Mouse (Mus musculus): ENCODE measurements around the gene Snrpd3.
"Not testable (repeated sequence)": the region's sequence is repeated elsewhere in the genome, so short reads cannot be mapped to it uniquely, and the experiment has no call there.

The Snrpd3 gene

DNA sequence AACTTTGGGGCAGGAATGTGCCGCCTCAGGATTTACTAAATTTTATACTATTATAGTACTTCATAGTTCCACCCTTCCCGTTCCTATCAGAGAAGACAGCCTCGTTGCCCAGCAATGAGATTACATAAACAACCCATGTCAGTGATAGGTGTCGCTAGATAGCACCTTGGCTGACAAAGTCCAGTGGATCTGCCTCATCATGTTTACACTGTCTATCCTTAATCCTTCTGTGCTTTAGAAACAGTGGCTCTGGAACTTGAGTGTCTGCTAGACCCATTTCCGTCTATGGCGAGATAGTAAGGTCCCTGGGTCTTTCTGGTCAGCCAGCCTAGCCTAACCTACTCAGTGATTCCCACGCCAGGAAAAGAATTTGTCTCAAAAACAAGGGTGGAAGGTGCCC, 17.0 kb upstream of the Snrpd3 start:
- no peak for DNase-seq (ENCODE audit: extremely low read depth, insufficient read length, low spot score)

DNA sequence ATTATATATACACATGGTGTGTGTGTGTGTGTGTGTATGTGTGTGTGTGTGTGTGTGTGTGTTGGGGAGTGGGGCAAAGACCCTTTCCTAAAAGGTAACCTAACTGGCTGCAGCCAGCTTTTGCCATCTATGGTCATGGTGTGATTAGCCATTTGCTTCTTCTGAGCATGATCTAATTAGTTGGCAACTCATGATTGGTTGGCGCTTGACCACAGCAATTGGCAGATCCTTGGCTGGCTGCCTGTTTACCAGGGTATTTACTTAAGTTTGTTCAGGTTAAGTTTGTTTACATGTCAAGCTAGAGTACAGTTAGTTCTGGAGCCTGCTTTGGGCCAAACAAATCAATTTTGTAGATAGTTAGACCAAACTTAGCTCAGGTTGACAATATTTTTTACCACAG, 15.7 kb upstream of the Snrpd3 start:
- DNase-seq (ENCODE audit: extremely low read depth, insufficient read length, low spot score) = no peak

DNA sequence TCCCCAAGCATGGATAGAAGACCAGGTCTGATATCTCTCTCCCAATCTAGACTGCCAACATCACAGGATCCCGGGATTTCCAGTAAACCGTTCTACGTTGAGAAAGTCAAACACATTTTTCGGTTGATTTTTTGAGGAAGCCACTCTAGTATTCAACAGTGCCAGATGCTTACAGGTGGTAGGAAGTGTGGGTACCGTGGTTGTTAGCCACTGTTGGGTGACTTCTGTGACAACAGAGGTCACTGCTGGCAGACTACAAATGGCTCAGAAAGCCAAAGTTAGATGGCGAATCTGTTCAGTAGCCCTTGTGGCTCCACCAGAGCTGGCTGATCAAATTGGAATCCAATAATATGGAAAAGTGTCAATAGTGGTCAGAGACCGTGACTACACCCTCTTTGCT, 13.7 kb upstream of the Snrpd3 start:
- DNase-seq (ENCODE audit: extremely low read depth, insufficient read length, low spot score) = no peak

DNA sequence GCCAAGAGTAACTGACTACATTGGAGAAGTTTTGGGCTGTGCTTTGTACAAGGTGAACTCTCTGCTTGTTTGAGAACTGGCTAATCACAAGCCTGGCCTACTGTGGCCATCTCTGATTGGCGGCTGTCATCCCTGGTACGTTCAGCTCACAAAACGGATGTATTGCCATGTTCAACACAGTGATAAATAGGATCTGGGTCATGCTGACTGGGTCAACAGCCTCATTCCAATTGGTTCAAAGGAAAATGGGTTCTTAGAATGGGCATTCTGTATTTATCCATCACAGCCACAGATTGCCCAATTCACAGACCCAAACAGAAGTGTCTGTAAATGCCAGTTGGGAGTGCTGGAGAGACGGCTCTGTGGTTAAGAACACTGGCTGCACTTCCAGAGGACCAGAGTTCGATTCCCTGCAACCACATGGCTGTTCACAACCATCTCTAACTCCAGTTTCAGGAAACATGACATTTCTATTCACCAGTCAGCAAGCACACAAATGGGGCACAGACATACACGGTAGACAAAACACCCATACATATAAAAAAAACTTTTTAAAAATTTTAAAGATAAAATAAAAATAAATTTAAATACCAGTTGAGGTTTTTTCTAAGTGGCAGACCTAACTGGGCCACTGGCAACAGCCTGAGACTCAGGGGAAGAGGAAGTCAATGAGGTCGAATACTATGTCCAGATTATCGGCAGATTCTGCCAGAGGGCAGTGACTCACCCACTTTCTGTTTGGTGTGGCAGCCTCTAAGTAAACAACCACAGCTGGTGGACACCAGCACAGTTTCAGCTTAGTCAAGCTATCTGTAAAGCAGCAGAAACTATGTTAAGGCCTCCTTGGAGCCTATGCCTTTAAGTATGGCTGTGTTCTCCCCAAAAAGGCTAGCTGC, 12.9 kb upstream of the Snrpd3 start:
- DNase-seq (ENCODE audit: extremely low read depth, insufficient read length, low spot score) = peak; percentile 48

DNA sequence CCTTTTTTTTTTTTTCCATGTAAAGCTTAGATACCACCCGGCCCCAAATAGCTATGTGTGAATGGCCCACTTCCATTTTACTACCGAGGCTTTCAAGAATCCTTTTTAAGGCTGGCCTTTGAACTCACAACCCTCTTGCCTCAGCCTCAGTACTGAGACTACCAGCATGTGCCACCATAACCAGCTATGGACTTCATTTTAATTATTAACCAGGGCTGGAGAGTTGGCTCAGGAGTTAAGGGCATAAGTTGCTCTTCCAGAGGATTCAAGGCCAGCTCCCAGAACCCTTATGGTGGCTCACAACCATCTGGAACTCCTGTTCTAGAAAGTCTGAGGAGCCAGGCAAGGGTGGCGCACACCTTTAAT, 12.2 kb upstream of the Snrpd3 start:
- no peak for DNase-seq (ENCODE audit: extremely low read depth, insufficient read length, low spot score)

DNA sequence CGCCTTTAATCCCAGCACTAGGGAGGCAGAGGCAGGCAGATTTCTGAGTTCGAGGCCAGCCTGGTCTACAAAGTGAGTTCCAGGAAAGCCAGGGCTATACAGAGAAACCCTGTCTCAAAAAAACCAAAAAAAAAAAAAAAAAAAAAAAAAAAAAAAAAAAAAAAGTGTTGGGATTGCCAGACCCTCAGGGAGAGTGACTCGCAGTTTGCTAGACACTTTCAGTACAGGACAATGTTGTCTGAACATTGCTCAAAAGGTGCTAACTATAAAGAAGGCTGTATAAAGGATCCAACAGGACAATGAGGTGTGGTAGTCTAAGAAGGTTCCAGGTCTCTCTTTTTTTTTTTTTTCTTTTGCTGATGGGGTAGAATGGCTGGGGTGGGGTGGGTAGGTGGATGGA, 11.4 kb upstream of the Snrpd3 start:
- not testable (repeated sequence) for DNase-seq (ENCODE audit: extremely low read depth, insufficient read length, low spot score)

DNA sequence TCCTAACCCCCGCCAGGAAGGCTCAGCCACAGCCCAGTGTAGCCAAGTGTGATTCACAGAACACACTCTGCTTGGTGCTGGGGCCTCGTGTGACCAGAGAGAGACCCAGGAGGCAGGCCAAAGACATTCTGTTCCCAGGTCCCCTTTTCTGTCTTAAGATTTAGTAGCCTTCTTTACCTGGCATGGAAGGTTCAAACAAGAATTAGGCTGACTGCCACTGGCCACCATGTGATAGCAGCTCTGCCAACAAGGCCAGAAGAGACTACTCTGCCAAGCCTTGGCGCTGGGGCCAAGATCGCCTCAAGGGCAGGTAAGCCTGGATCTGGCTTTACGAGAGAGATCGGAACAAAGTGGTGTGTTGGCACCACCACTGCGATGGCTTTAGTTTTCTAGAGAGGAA, 6.9 kb upstream of the Snrpd3 start:
- DNase-seq (ENCODE audit: extremely low read depth, insufficient read length, low spot score) = no peak

DNA sequence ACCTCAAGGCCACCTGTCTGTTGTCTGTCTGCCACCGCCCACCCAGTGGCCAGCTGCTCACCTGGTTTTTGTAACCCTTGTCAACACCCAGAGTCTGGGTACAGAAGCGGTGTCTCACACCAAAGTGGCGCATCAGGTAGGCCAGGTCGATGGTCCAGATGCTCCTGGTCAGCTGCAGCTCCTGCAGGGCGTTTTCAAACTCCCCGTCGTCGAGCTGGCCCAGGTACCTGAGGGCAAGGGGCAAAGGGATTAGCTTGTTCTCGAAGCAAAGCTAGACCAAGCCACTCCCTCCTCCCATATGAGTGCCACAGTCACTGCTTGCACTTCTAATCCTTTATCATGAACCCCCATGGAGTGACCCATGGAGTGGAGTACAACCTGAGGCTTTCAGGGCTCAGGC, 6.3 kb upstream of the Snrpd3 start:
- no peak for DNase-seq (ENCODE audit: extremely low read depth, insufficient read length, low spot score)

DNA sequence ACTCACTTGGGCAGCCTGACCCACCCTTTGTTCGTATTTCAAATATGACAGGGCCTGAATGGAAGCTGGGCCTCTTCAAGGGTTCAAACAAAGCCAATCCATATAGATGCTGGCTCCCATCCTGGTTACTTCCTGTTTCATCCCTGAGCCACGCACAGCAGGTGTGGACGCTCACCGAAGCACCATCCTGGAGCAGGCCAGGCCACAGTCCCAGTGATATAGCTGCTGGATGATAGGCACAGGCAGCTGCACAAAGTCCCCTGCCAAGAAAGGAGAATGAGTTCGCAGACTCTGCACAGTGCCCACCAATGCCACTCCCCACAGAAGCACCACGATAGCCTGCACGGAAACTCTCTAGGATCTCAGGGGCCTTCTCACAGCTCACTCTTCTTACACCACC, 5.5 kb upstream of the Snrpd3 start:
- no peak for DNase-seq (ENCODE audit: extremely low read depth, insufficient read length, low spot score)

DNA sequence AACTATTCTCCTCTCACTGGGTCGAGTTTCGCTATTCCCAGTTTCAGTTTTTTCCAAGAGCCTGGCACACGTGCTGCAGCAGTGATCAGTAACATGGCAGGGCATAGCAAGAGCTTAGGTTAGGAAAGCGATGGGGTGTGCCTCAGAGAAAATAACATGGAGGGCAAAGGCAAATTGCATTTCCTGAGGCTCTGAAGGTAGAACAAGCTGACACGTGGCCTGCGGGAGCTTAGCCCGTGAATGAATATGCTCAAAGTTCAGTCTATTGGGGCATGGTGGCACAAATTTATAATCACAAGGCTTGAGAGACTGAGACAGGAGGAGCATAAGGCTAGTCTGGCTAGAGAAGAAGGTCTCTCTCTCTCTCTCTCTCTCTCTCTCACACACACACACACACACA, 4.6 kb upstream of the Snrpd3 start:
- DNase-seq (ENCODE audit: extremely low read depth, insufficient read length, low spot score) = no peak

DNA sequence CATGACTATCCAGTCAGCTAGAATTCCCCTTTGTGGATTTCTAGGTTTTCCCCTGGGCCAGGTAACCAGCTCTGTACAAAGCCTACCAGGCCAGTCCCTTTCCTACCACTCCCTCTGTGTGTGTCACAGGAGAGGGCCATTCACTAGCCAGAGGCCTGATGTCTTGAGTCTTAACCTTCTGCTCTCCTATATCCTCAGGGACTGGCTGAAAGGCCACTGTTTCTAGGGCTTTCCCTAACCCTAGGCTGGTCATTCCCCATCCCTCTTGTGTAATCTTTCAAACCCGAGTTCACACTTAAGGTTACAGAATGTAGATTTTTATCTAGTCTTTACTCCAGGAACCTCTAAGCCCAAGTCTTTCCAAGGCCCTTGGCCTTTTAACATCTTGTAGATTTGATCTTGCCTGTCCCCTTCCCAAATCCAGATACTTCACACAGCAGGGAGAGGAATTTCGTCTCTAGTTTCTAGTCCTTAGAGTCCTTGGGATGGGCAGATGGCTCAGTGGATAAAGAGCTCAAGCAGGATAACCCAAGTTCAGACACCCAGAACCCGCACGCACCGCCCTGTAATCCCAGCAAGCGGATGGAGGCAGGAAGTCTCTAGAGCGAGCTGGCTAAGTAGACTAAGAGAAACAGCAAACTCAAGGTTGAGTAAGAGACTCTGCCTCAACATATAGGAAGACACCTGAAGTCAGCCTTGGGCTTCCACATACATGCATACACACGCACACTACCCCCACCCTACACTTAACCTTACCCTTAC, 3.9 kb upstream of the Snrpd3 start:
- no peak for DNase-seq (ENCODE audit: extremely low read depth, insufficient read length, low spot score)

DNA sequence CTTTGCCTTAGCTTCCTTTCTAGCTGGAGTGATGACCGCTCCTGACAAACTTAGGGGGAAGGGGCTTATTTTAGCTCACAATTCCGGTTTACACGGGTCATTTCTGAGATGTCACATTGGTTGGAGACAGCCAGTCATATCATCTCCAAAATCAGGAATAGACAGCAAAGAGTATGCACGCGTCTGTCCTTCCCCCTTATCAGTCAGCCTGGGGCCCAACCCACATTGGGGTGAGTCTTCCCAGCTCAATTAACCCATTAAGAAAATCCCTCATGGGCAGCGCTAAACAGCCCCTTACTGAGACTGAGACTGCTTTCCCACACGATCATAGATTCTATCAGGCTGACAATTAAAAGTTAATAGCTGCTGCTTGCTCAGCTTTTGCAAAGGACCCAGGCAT, 3.0 kb upstream of the Snrpd3 start:
- DNase-seq (ENCODE audit: extremely low read depth, insufficient read length, low spot score) = no peak

DNA sequence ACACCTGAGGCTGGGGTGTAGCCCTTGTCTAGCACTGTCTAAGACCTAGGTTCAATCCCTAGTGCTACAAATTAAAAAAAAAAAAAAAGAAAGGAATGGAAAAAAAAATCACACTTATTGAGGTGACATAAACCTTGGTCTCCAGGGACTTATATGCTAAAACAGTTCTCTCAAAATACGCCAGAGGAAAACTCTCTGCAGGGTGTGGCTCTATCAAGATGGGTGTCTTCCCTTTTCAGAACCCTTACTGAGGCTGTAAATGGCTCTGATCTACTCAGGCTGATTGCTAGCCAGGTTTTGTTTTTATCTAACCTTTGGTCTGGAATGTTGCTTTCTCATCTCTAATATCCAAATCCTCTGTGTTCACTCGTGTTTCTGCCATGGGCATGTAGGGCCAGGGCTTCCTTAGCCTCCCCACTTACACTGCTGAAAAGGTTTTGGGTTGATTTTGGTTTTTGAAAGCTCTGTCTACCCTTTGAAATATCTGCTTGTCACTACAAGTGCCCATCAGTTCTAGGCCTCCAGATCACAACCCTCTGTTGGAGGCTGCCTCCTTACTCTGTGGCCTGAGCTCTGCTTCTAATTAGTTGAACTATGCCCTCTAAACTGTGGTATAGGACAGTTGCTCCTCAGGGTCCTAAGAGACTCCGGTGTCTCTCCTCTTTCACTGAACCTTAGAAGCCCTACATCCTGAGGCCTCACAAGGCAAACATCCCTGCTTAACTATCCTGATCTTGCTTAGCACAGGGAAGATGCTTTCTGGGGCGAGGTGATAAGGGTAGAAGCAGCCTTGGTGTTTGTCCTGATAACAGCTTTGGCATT, 1.9 kb upstream of the Snrpd3 start:
- no peak for DNase-seq (ENCODE audit: extremely low read depth, insufficient read length, low spot score)

DNA sequence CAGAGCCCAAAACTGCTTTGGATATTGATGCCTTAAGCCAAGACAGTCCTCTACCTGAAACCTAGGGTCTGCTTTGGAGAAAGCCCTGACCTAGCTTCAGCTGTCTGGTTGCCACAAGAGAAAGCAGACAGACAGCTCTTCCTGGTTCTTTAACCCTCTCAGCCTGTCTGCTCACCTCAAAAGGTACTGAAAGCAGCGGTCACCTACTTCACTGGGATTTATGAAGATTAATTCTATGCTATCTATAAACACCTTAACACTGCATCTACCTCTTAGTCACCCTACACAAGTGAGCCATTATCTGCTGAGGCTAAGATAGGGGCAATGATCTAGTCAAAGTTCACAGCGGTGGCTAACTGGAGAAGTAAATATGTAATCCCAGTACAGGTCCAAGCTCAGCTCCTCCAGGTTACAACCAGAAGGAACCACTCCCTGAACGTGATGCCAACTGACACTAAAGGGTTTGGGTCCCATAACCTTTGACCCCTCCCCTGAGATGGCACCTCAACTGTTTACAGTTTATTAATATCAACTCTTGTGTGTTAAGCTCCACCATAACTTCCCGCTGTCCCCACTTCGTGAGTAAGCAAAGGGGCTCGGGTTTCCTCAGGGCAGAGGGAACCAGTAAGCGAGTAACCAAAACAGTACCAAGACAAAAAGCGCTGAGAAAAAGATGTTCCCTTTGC, 1.2 kb upstream of the Snrpd3 start:
- no peak for DNase-seq (ENCODE audit: extremely low read depth, insufficient read length, low spot score)

DNA sequence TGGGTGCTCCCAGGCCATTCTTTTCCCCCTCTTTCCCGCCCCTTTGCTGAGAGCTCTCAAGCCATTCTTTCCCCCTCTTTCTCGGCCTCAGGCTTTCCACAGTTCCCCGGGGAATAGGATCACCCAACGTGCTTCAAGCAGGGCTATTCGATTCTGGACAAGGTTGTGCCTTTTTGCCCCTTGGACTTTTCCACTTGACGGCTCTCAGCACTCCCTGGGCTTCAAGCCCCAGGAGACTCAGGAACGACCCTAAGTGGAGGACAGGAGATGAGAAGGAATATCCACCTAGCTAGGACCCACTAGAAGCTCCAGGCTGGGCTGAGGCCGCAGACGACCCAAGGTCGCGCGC, 653 bp upstream of the Snrpd3 start:
- no peak for DNase-seq (ENCODE audit: extremely low read depth, insufficient read length, low spot score)

DNA sequence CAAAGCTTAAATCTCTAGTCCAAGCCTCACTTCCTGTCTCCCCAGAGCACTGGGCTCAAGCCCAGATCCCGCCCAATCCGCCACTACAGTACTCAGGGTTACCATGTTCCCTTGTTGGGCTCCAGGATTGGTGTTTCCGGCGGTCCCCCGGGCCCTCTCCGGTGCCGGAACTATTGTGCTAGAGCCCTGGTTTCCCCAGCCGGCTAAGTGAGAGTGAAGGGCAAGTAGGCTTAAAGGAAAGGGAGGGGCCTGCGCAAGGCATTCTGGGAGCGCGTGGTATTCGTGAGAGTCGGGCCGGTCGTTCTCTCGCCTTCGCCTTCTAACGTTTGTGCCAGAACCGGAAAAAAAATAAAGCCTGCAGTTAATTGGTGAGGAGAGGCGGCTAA, 400 bp downstream of the Snrpd3 start, which contains the start of gene Gucd1:
Gene Gucd1, minus strand, starts transcription at position 215 of the 386 bp plus-strand sequence.
- peak; percentile 96 for DNase-seq (ENCODE audit: extremely low read depth, insufficient read length, low spot score)

DNA sequence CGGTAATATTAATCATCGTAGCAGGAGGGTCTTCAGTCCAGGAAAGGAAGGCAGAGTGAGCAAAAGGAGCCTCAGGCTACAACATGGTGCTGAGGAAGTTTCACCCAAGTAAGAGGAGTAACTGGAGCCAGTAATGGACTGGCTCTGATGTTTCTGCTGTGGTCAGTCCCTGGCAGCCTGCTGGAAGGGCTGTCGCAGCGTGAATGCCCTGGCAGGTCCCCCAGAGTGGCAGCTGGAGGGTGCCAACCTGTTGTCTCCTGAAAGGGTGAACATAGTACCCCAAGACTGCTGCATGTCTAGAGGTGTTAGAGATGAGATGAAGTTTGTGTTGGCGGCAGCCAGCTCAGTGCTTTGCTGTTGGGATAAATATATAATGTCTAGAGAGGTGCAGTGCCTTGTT, 3.2 kb downstream of the Snrpd3 start:
- DNase-seq (ENCODE audit: extremely low read depth, insufficient read length, low spot score) = no peak

DNA sequence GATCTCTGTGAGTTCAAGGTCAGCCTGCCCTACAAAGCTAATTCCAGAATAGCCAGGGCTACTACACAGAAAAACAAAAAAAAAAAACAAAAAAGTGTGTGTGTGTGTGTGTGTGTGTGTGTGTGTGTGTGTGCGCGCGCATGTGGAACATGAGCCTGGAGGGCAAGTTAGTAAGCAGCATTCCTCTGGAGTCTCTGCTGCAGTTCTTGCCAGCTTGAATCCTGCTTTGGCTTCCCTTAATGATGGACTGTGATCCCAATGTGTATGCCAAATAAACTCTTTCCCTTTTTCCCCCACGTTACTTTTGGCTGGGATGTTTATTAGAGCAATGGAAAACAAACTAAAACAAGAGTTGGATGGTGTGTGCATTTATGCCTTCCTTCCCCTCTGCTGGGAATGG, 4.3 kb downstream of the Snrpd3 start:
- no peak for DNase-seq (ENCODE audit: extremely low read depth, insufficient read length, low spot score)

DNA sequence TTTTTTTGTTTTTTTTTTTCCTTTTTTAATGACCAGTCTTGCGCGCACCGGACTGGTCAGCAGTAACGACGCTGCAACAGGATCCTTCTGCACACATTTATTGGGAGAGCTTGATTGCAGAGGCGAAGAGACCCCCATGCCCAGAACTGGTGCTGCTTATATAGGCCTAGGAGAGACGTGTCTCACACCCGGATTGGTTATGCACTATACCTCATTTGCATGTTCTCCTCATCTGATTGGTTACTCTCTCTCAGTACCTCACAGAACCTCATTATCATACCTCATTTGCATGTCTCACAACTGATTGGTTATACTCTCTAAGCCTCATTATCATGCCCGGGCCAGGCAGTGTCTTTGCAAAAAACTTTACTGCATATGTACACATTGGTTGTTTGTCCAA, 8.1 kb downstream of the Snrpd3 start:
- not testable (repeated sequence) for DNase-seq (ENCODE audit: extremely low read depth, insufficient read length, low spot score)

DNA sequence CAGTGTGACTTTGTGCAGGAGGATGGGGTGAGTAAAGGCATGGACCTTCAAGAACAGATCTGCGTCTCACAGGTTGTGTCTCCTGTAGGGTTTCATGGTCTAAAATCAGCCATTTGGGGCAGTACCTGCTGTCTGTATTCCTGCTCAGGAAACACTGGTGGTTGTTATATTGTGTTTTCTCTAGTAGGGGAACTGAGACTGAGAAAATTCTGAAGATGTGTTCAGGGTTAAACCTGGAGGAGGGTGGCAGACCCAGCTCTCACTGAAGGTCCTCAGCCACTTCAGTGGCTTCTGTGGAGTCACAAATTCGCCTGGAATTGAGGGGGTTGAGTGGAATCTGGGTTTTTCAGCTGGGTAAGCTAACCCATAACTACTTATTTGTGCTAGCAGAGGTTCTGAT, 13.0 kb downstream of the Snrpd3 start:
- DNase-seq (ENCODE audit: extremely low read depth, insufficient read length, low spot score) = no peak

All from 3134 (cell line).